Mouse (Mus musculus): ENCODE results near the gene Slc22a2. TPM values are rescaled to one million over a fixed set of nuclear protein-coding genes. Genes with fewer than 3 reads are reported as not detected.

The Slc22a2 gene
- 0.73 and 0.87 TPM in 2 replicates for polyA plus RNA-seq (2021; fragmentation: Nextera tagmentation)
- long read RNA-seq, experiment 1: 0 reads
- long read RNA-seq, experiment 2: 0 reads

DNA sequence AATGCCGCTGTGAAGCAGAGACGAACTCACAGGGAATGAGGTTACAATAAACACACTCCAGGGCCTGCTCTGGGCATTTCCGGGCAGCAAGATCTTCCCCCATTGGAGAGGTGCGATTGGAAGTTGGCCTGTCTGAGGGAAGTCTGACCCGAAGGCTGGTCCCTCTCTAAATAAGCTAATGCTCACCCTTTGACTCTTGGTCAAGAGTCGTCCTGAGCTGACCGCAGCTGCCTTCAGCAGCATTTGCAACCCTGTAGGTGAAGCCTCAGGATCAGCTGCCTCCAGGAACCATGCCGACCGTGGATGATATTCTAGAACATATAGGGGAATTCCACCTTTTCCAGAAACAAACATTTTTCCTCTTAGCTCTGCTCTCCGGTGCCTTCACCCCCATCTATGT is at the start of gene Slc22a2:
Gene Slc22a2 (plus strand): TSS at position 142 of the 400 bp plus-strand sequence.

DNA sequence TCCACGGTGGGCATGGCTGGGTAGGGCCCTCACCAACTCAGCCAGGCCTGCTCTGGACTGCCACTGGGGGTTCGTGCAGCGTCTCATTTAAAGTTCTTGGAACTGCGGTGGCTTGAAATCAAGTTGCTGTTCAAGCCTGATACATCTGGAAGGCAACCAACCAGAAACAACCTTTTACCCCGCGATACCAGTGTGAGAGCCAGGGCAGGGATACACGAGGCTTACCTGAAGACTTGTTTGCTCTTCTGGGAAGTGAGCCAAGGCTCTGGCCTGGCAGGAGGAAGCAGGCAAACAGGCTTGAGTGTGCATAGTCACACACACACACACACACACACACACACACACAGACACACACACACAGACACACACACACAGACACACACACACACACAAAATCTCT is 91.7 kb downstream of the Slc22a2 start, which contains the start of gene Slc22a1:
Gene Slc22a1 (minus strand): TSS at position 184 of the 400 bp plus-strand sequence.

Other genes with a start within 250 kb of the Slc22a2 start
- not detected in 2 replicates for gene Plg, start 205.5 kb upstream of the Slc22a2 start, polyA plus RNA-seq (2021; fragmentation: Nextera tagmentation)
- 0.36 and 0.55 TPM in 2 replicates for gene Slc22a3, start 76.4 kb upstream of the Slc22a2 start, polyA plus RNA-seq (2021; fragmentation: Nextera tagmentation)
- gene Slc22a1, start 91.7 kb downstream of the Slc22a2 start, polyA plus RNA-seq (2021; fragmentation: Nextera tagmentation): 1.6 and 1.9 TPM in 2 replicates
- gene Igf2r, start 185.5 kb downstream of the Slc22a2 start, polyA plus RNA-seq (2021; fragmentation: Nextera tagmentation): 1.8 and 2.6 TPM in 2 replicates

All from left cerebral cortex, adult 6 months (tissue).